Mouse (Mus musculus): ENCODE measurements around the gene Skida1. TPM values are rescaled to one million over a fixed set of nuclear protein-coding genes. Genes with fewer than 3 reads are reported as not detected.

Skida1 gene
- polyA plus RNA-seq, 1 experiment from 2014 or later, result 9.4 TPM

GRCm38 (mm10) chr2:18052581-18052980 lies 3.7 kb upstream of the Skida1 start:
- Histone ChIP-seq H3K9ac (replicated peaks; ENCODE audit: low read length) (no peak overlapping the region), H3K27ac (replicated peaks; ENCODE audit: low read depth, low read length) (no peak overlapping the region), H3K4me1 (ENCODE audit: control insufficient read depth, insufficient read depth, low read length) (peaks cover 46% of the 10 kb centered on the region), H3K9me3 (ENCODE audit: control insufficient read depth, low read length) (no peaks in the 10 kb centered on the region), H3K4me2 (ENCODE audit: low read length) (peak overlapping the region; percentile 18; the same call in 1 of the 2 replicates), H3K27me3 (ENCODE audit: control insufficient read depth, insufficient read depth, low read length) (no peaks in the 10 kb centered on the region), H3K4me3 (replicated peaks; ENCODE audit: low read depth, low read length) (no peak overlapping the region), H3K36me3 (ENCODE audit: control insufficient read depth, insufficient read depth, low read length) (no peaks in the 10 kb centered on the region)
- DNase-seq, result peak; percentile 36
- ATAC-seq (ENCODE audit: low FRiP score, low TSS enrichment), result no peak
- WGBS, result 15% methylated on average over 3 of the region's 3 CpGs

GRCm38 (mm10) chr2:18051831-18052170 lies 3.0 kb upstream of the Skida1 start:
- WGBS, result 2% methylated on average over 3 of the region's 3 CpGs
- Histone ChIP-seq H3K4me2 (ENCODE audit: low read length) (peak overlapping the region; percentile 95), H3K27me3 (ENCODE audit: control insufficient read depth, insufficient read depth, low read length) (no peaks in the 10 kb centered on the region), H3K4me3 (replicated peaks; ENCODE audit: low read depth, low read length) (no peak overlapping the region), H3K4me1 (ENCODE audit: control insufficient read depth, insufficient read depth, low read length) (peaks cover 46% of the 10 kb centered on the region), H3K36me3 (ENCODE audit: control insufficient read depth, insufficient read depth, low read length) (no peaks in the 10 kb centered on the region), H3K27ac (replicated peaks; ENCODE audit: low read depth, low read length) (peak overlapping the region; percentile 100), H3K9me3 (ENCODE audit: control insufficient read depth, low read length) (no peaks in the 10 kb centered on the region), H3K9ac (replicated peaks; ENCODE audit: low read length) (peak overlapping the region; percentile 36)
- ATAC-seq (ENCODE audit: low FRiP score, low TSS enrichment), result no peak
- DNase-seq, result no peak

GRCm38 (mm10) chr2:18051026-18051830 lies 2.4 kb upstream of the Skida1 start:
- H3K9me3 ChIP-seq (ENCODE audit: control insufficient read depth, low read length), result no peaks in the 10 kb centered on the region
- H3K27ac ChIP-seq (replicated peaks; ENCODE audit: low read depth, low read length), result peak overlapping the region; percentile 100
- H3K9ac ChIP-seq (replicated peaks; ENCODE audit: low read length), result peak overlapping the region; percentile 100
- 2% methylated on average over 11 of the region's 11 CpGs for WGBS
- peak overlapping the region; percentile 95 for H3K4me2 ChIP-seq (ENCODE audit: low read length)
- DNase-seq (peak; percentile 70), ATAC-seq (ENCODE audit: low FRiP score, low TSS enrichment) (no peak)
- no peaks in the 10 kb centered on the region for H3K36me3 ChIP-seq (ENCODE audit: control insufficient read depth, insufficient read depth, low read length)
- H3K4me1 ChIP-seq (ENCODE audit: control insufficient read depth, insufficient read depth, low read length), result peaks cover 46% of the 10 kb centered on the region
- H3K27me3 ChIP-seq (ENCODE audit: control insufficient read depth, insufficient read depth, low read length), result no peaks in the 10 kb centered on the region
- H3K4me3 ChIP-seq (replicated peaks; ENCODE audit: low read depth, low read length), result peak overlapping the region; percentile 95; the same call in 1 of the 2 replicates

GRCm38 (mm10) chr2:18050541-18050985 lies 1.7 kb upstream of the Skida1 start:
- H3K27ac ChIP-seq (replicated peaks; ENCODE audit: low read depth, low read length), result peak overlapping the region; percentile 100
- H3K9me3 ChIP-seq (ENCODE audit: control insufficient read depth, low read length), result no peaks in the 10 kb centered on the region
- DNase-seq (peak; percentile 75), ATAC-seq (ENCODE audit: low FRiP score, low TSS enrichment) (no peak)
- H3K4me2 ChIP-seq (ENCODE audit: low read length), result peak overlapping the region; percentile 95
- 3% methylated on average over 10 of the region's 10 CpGs for WGBS
- H3K4me3 ChIP-seq (replicated peaks; ENCODE audit: low read depth, low read length), result peak overlapping the region; percentile 95; the same call in 1 of the 2 replicates
- peaks cover 46% of the 10 kb centered on the region for H3K4me1 ChIP-seq (ENCODE audit: control insufficient read depth, insufficient read depth, low read length)
- no peaks in the 10 kb centered on the region for H3K36me3 ChIP-seq (ENCODE audit: control insufficient read depth, insufficient read depth, low read length)
- H3K27me3 ChIP-seq (ENCODE audit: control insufficient read depth, insufficient read depth, low read length), result no peaks in the 10 kb centered on the region
- H3K9ac ChIP-seq (replicated peaks; ENCODE audit: low read length), result peak overlapping the region; percentile 100; the same call in 1 of the 2 replicates

- Histone ChIP-seq H3K27ac (replicated peaks; ENCODE audit: low read depth, low read length) (peak overlapping the region; percentile 100), H3K9me3 (ENCODE audit: control insufficient read depth, low read length) (no peaks in the 10 kb centered on the region), H3K36me3 (ENCODE audit: control insufficient read depth, insufficient read depth, low read length) (no peaks in the 10 kb centered on the region), H3K4me3 (replicated peaks; ENCODE audit: low read depth, low read length) (peak overlapping the region; percentile 95), H3K4me2 (ENCODE audit: low read length) (peak overlapping the region; percentile 95), H3K4me1 (ENCODE audit: control insufficient read depth, insufficient read depth, low read length) (peaks cover 45% of the 10 kb centered on the region), H3K9ac (replicated peaks; ENCODE audit: low read length) (peak overlapping the region; percentile 100), H3K27me3 (ENCODE audit: control insufficient read depth, insufficient read depth, low read length) (no peaks in the 10 kb centered on the region)
- DNase-seq (no peak), ATAC-seq (ENCODE audit: low FRiP score, low TSS enrichment) (no peak)
- 2% methylated on average over 2 of the region's 2 CpGs for WGBS
Measured at GRCm38 (mm10) chr2:18050018-18050417, 1.2 kb upstream of the Skida1 start.

- no peaks in the 10 kb centered on the region for H3K36me3 ChIP-seq (ENCODE audit: control insufficient read depth, insufficient read depth, low read length)
- no peaks in the 10 kb centered on the region for H3K9me3 ChIP-seq (ENCODE audit: control insufficient read depth, low read length)
- peak overlapping the region; percentile 100 for H3K9ac ChIP-seq (replicated peaks; ENCODE audit: low read length)
- peak; percentile 69 for DNase-seq
- peak overlapping the region; percentile 100 for H3K27ac ChIP-seq (replicated peaks; ENCODE audit: low read depth, low read length)
- H3K4me1 ChIP-seq (ENCODE audit: control insufficient read depth, insufficient read depth, low read length), result peaks cover 43% of the 10 kb centered on the region
- no peaks in the 10 kb centered on the region for H3K27me3 ChIP-seq (ENCODE audit: control insufficient read depth, insufficient read depth, low read length)
- H3K4me2 ChIP-seq (ENCODE audit: low read length), result peak overlapping the region; percentile 95
- ATAC-seq (ENCODE audit: low FRiP score, low TSS enrichment), result no peak
- H3K4me3 ChIP-seq (replicated peaks; ENCODE audit: low read depth, low read length), result peak overlapping the region; percentile 95
- 1% methylated on average over 11 of the region's 11 CpGs for WGBS
Measured at GRCm38 (mm10) chr2:18049279-18049821, 499 bp upstream of the Skida1 start.

GRCm38 (mm10) chr2:18047646-18048452 lies 1.0 kb downstream of the Skida1 start:
- H3K36me3 ChIP-seq (ENCODE audit: control insufficient read depth, insufficient read depth, low read length), result no peaks in the 10 kb centered on the region
- ATAC-seq (ENCODE audit: low FRiP score, low TSS enrichment), result peak; percentile 74

GRCm38 (mm10) chr2:18046758-18047645 lies 1.8 kb downstream of the Skida1 start:
- peak overlapping the region; percentile 95 for H3K4me2 ChIP-seq (ENCODE audit: low read length)
- no peaks in the 10 kb centered on the region for H3K9me3 ChIP-seq (ENCODE audit: control insufficient read depth, low read length)
- peaks cover 46% of the 10 kb centered on the region for H3K4me1 ChIP-seq (ENCODE audit: control insufficient read depth, insufficient read depth, low read length)
- ATAC-seq (ENCODE audit: low FRiP score, low TSS enrichment) (peak; percentile 32; the same call in 1 of the 2 replicates), DNase-seq (peak; percentile 77)
- WGBS, result under 1% methylated on average over 55 of the region's 64 CpGs
- H3K27me3 ChIP-seq (ENCODE audit: control insufficient read depth, insufficient read depth, low read length), result no peaks in the 10 kb centered on the region
- H3K4me3 ChIP-seq (replicated peaks; ENCODE audit: low read depth, low read length), result peak overlapping the region; percentile 95
- H3K9ac ChIP-seq (replicated peaks; ENCODE audit: low read length), result peak overlapping the region; percentile 100
- H3K36me3 ChIP-seq (ENCODE audit: control insufficient read depth, insufficient read depth, low read length), result no peaks in the 10 kb centered on the region
- peak overlapping the region; percentile 100 for H3K27ac ChIP-seq (replicated peaks; ENCODE audit: low read depth, low read length)

More at GRCm38 (mm10) chr2:18047646-18048452, 1.0 kb downstream of the Skida1 start:
- peak overlapping the region; percentile 95 for H3K4me2 ChIP-seq (ENCODE audit: low read length)
- H3K27ac ChIP-seq (replicated peaks; ENCODE audit: low read depth, low read length), result peak overlapping the region; percentile 100
- no peaks in the 10 kb centered on the region for H3K27me3 ChIP-seq (ENCODE audit: control insufficient read depth, insufficient read depth, low read length)
- H3K4me1 ChIP-seq (ENCODE audit: control insufficient read depth, insufficient read depth, low read length), result peaks cover 45% of the 10 kb centered on the region
- peak; percentile 86 for DNase-seq
- under 1% methylated on average over 70 of the region's 70 CpGs for WGBS
- H3K9me3 ChIP-seq (ENCODE audit: control insufficient read depth, low read length), result no peaks in the 10 kb centered on the region
- peak overlapping the region; percentile 95 for H3K4me3 ChIP-seq (replicated peaks; ENCODE audit: low read depth, low read length)
- H3K9ac ChIP-seq (replicated peaks; ENCODE audit: low read length), result peak overlapping the region; percentile 100

Data from midbrain, embryonic 14.5 days (tissue).